Mouse (Mus musculus) stomach, postnatal 0 days (tissue): ENCODE measurements at regions not wholly inside any gene's neighbourhood (a gene's known extent, or its start where the extent isn't known, plus 50 kb on each side); places are given as distances from the start of the nearest gene placed in this dataset.

Experiments
- ATAC-seq: fragments of 200-750 bp; cut with Nextera tagmentation; 2 replicates; pipeline ENCODE4 v1.8.0; 2017; ENCODE audit not compliant: low FRiP score, low TSS enrichment
- DNase-seq: peaks from one replicate; pipeline ENCODE4 v3.0.0-alpha.2; 2016; ENCODE audit warnings: low spot score
- H3K27ac ChIP-seq: fragments of 300-500 bp; sonication (generic); replicated peaks from 2 replicates; pipeline ENCODE4 v1.5.1; 2014; ENCODE audit warnings: mild to moderate bottlenecking, control low read depth
- H3K27me3 ChIP-seq: fragments of 300-500 bp; sonication (generic); 2 replicates; pipeline ENCODE4 v1.6.1; 2014; ENCODE audit warnings: low read length; ENCODE audit not compliant: control insufficient read depth, insufficient read depth
- H3K36me3 ChIP-seq: fragments of 300-500 bp; sonication (generic); 2 replicates; pipeline ENCODE4 v1.6.1; 2014; ENCODE audit warnings: low read length, mixed read lengths; ENCODE audit not compliant: control insufficient read depth, insufficient read depth
- H3K4me1 ChIP-seq: fragments of 300-500 bp; sonication (generic); replicated peaks from 2 replicates; pipeline ENCODE4 v1.6.1; 2014; ENCODE audit warnings: antibody characterized with exemption; ENCODE audit not compliant: control insufficient read depth, insufficient read depth
- H3K4me2 ChIP-seq: fragments of 300-500 bp; sonication (generic); replicated peaks from 2 replicates; pipeline ENCODE4 v1.6.1; 2014; ENCODE audit warnings: low read depth, mild to moderate bottlenecking, control low read depth, moderate library complexity
- H3K4me3 ChIP-seq: fragments of 300-500 bp; sonication (generic); 2 replicates; pipeline ENCODE4 v1.5.1; 2014; ENCODE audit warnings: low read depth, low read length, control low read depth
- H3K9ac ChIP-seq: fragments of 300-500 bp; sonication (generic); 2 replicates; pipeline ENCODE4 v1.6.1; 2014; ENCODE audit warnings: mild to moderate bottlenecking, low read length, control low read depth, mixed read lengths
- H3K9me3 ChIP-seq: fragments of 300-500 bp; sonication (generic); 2 replicates; pipeline ENCODE4 v1.6.1; 2016; ENCODE audit warnings: low read length; ENCODE audit not compliant: control insufficient read depth
- CTCF ChIP-seq: IDR thresholded peaks from 2 replicates; pipeline ENCODE4 v1.5.1; 2016; ENCODE audit warnings: antibody characterized with exemption, low read depth, mild to moderate bottlenecking, moderate library complexity
- EP300 ChIP-seq: optimal IDR thresholded peaks from 2 replicates; pipeline ENCODE3; 2016; ENCODE audit warnings: antibody characterized with exemption
- WGBS: fragments of 180-500 bp; shearing (Covaris S2); extraction: QIAGEN DNeasy Blood & Tissue Kit; methylation state at CpG from one replicate; pipeline ENCODE4 v1.1.7; 2014; 5-methylcytosine and 5-hydroxymethylcytosine counted together

- Histone ChIP-seq H3K4me1 (no peaks in the 10 kb centered on the region), H3K4me3 (no peak overlapping the region), H3K9me3 (no peaks in the 10 kb centered on the region), H3K27ac (no peak overlapping the region), H3K9ac (no peak overlapping the region), H3K36me3 (no peaks in the 10 kb centered on the region), H3K4me2 (no peak overlapping the region), H3K27me3 (no peaks in the 10 kb centered on the region)
- no peak for ATAC-seq
- 34% methylated on average over 3 of the region's 3 CpGs for WGBS
- DNase-seq, result no peak
- TF ChIP-seq CTCF (no peak), EP300 (no peak)
Measured at GRCm38 (mm10) chr6:95997741-95998140, 115.2 kb upstream of the Fam19a1 start.

GRCm38 (mm10) chr6:95999441-95999840 lies 113.5 kb upstream of the Fam19a1 start:
- H3K9ac ChIP-seq, result no peak overlapping the region
- H3K27ac ChIP-seq, result no peak overlapping the region
- no peak overlapping the region for H3K4me3 ChIP-seq
- H3K4me1 ChIP-seq, result no peaks in the 10 kb centered on the region
- H3K9me3 ChIP-seq, result no peaks in the 10 kb centered on the region
- 72% methylated on average over 5 of the region's 5 CpGs for WGBS
- H3K27me3 ChIP-seq, result no peaks in the 10 kb centered on the region
- TF ChIP-seq EP300 (no peak), CTCF (no peak)
- ATAC-seq (no peak), DNase-seq (no peak)
- no peak overlapping the region for H3K4me2 ChIP-seq
- H3K36me3 ChIP-seq, result no peaks in the 10 kb centered on the region

GRCm38 (mm10) chr6:96000011-96000476 lies 112.9 kb upstream of the Fam19a1 start:
- H3K4me2 ChIP-seq, result no peak overlapping the region
- DNase-seq (no peak), ATAC-seq (no peak)
- 91% methylated on average over 10 of the region's 10 CpGs for WGBS
- no peaks in the 10 kb centered on the region for H3K9me3 ChIP-seq
- no peaks in the 10 kb centered on the region for H3K4me1 ChIP-seq
- H3K36me3 ChIP-seq, result no peaks in the 10 kb centered on the region
- no peak overlapping the region for H3K9ac ChIP-seq
- H3K27me3 ChIP-seq, result no peaks in the 10 kb centered on the region
- H3K27ac ChIP-seq, result no peak overlapping the region
- H3K4me3 ChIP-seq, result no peak overlapping the region
- TF ChIP-seq EP300, result no peak
- no peak for TF ChIP-seq CTCF

- H3K36me3 ChIP-seq, result no peaks in the 10 kb centered on the region
- no peak overlapping the region for H3K4me3 ChIP-seq
- no peak for DNase-seq
- 74% methylated on average over 5 of the region's 5 CpGs for WGBS
- H3K4me1 ChIP-seq, result no peaks in the 10 kb centered on the region
- no peaks in the 10 kb centered on the region for H3K27me3 ChIP-seq
- no peak for TF ChIP-seq CTCF
- TF ChIP-seq EP300, result no peak
- H3K4me2 ChIP-seq, result no peak overlapping the region
- H3K9me3 ChIP-seq, result no peaks in the 10 kb centered on the region
- H3K27ac ChIP-seq, result no peak overlapping the region
- no peak for ATAC-seq
- H3K9ac ChIP-seq, result no peak overlapping the region
Measured at GRCm38 (mm10) chr6:96011299-96011698, 101.7 kb upstream of the Fam19a1 start.

- H3K4me3 ChIP-seq, result no peak overlapping the region
- no peak overlapping the region for H3K9ac ChIP-seq
- DNase-seq (no peak), ATAC-seq (no peak)
- H3K27ac ChIP-seq, result no peak overlapping the region
- 58% methylated on average over 7 of the region's 7 CpGs for WGBS
- H3K9me3 ChIP-seq, result no peaks in the 10 kb centered on the region
- TF ChIP-seq EP300, result no peak
- TF ChIP-seq CTCF, result no peak
- no peaks in the 10 kb centered on the region for H3K36me3 ChIP-seq
- no peak overlapping the region for H3K4me2 ChIP-seq
- H3K27me3 ChIP-seq, result no peaks in the 10 kb centered on the region
- H3K4me1 ChIP-seq, result no peaks in the 10 kb centered on the region
Measured at GRCm38 (mm10) chr6:96028022-96028704, 84.8 kb upstream of the Fam19a1 start.

- no peaks in the 10 kb centered on the region for H3K4me1 ChIP-seq
- DNase-seq (no peak), ATAC-seq (no peak)
- H3K9ac ChIP-seq, result no peak overlapping the region
- no peak overlapping the region for H3K4me3 ChIP-seq
- 62% methylated on average over 4 of the region's 4 CpGs for WGBS
- no peaks in the 10 kb centered on the region for H3K27me3 ChIP-seq
- H3K27ac ChIP-seq, result no peak overlapping the region
- TF ChIP-seq EP300, result no peak
- no peak for TF ChIP-seq CTCF
- no peak overlapping the region for H3K4me2 ChIP-seq
- no peaks in the 10 kb centered on the region for H3K36me3 ChIP-seq
- no peaks in the 10 kb centered on the region for H3K9me3 ChIP-seq
Measured at GRCm38 (mm10) chr6:96043711-96044110, 69.2 kb upstream of the Fam19a1 start.
